Mouse (Mus musculus) intestine, postnatal 0 days (tissue): ENCODE measurements around the gene Gm47995. TPM values are rescaled to one million over a fixed set of nuclear protein-coding genes. Genes with fewer than 3 reads are reported as not detected.

Experiments
- ATAC-seq: fragments of 200-750 bp; cut with Nextera tagmentation; 2 replicates; pipeline ENCODE4 v1.8.0; 2017; ENCODE audit warnings: mild to moderate bottlenecking, moderate TSS enrichment, moderate library complexity
- H3K27ac ChIP-seq: fragments of 300-500 bp; sonication (generic); 2 replicates; pipeline ENCODE4 v1.5.1; 2014; ENCODE audit warnings: mild to moderate bottlenecking, low read depth, low read length, moderate library complexity
- H3K27me3 ChIP-seq: fragments of 300-500 bp; sonication (generic); replicated peaks from 2 replicates; pipeline ENCODE4 v1.6.1; 2014; ENCODE audit warnings: low read length, mixed read lengths; ENCODE audit not compliant: control insufficient read depth, insufficient read depth
- H3K36me3 ChIP-seq: fragments of 300-500 bp; sonication (generic); 2 replicates; pipeline ENCODE4 v1.6.1; 2014; ENCODE audit warnings: mild to moderate bottlenecking, moderate library complexity; ENCODE audit not compliant: control insufficient read depth, insufficient read depth
- H3K4me1 ChIP-seq: fragments of 300-500 bp; sonication (generic); replicated peaks from 2 replicates; pipeline ENCODE4 v1.6.1; 2014; ENCODE audit warnings: antibody characterized with exemption, low read length, mixed read lengths; ENCODE audit not compliant: control insufficient read depth, insufficient read depth
- H3K4me2 ChIP-seq: fragments of 300-500 bp; sonication (generic); replicated peaks from 2 replicates; pipeline ENCODE4 v1.6.1; 2014; ENCODE audit warnings: low read depth, mild to moderate bottlenecking, moderate library complexity
- H3K4me3 ChIP-seq: fragments of 300-500 bp; sonication (generic); 2 replicates; pipeline ENCODE4 v1.5.1; 2014; ENCODE audit warnings: low read depth, low read length
- H3K9ac ChIP-seq: fragments of 300-500 bp; sonication (generic); 2 replicates; pipeline ENCODE4 v1.6.1; 2014; ENCODE audit warnings: mild to moderate bottlenecking, low read depth, low read length
- H3K9me3 ChIP-seq: fragments of 300-500 bp; sonication (generic); 2 replicates; pipeline ENCODE4 v1.6.1; 2016; ENCODE audit warnings: mixed run types; ENCODE audit not compliant: control insufficient read depth
- CTCF ChIP-seq: sonication (generic); IDR thresholded peaks from 2 replicates; pipeline ENCODE4 v1.5.1; 2016; ENCODE audit warnings: low read depth, mild to moderate bottlenecking, control low read depth, antibody characterized with exemption, moderate library complexity
- WGBS: fragments of 180-500 bp; shearing (Covaris S2); extraction: QIAGEN DNeasy Blood & Tissue Kit; methylation state at CpG from one replicate; pipeline ENCODE4 v1.1.7; 2014; 5-methylcytosine and 5-hydroxymethylcytosine counted together
- polyA plus RNA-seq: library from polyadenylated mRNA; unstranded; fragments of >200 nt; fragmentation: Nextera tagmentation; extraction: Ambion mirVana; gene quantifications from 2 replicates; pipeline ENCODE4 v1.2.1, GENCODE M21; 2015

Gene Gm47995
- polyA plus RNA-seq, 1 experiment from 2014 or later, result not detected

DNA sequence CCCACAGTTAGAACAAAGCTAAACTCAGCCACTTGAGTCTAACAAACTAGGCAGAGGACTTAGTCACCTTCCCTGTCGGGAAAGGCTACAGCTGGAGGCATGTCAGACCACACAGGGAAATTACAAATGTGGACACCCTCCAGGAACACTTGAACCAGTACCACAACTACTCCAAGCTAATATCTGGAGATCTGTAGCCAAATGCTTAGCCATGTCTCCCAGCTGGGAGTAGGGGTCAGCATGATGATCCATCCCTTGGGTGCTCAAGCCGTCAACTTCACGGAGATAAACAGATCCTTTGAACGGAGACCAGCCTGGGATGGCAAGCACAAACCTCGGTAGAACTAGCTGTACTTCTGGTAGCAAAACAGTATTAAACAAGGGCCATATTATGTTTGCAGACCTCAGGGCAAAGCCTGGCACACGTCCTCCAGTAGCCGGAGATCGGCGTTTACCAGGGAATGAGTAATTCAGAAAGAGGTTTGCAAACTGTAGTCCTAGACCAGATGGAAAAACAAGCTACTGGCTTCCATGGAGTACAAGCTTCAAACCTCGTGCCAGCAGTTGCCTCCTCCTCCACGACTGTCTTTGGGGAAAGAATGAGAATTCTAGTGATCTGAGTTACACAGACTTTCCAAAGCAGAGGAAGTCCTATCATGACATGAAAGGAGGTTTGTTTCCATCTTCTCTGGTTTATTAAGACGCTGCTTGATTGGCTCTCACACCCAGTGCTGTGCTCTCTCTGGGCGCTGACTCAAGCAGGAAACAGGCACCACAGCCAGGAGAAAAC lies 38.1 kb downstream of the Gm47995 start:
- no peaks in the 10 kb centered on the region for H3K4me1 ChIP-seq
- H3K27ac ChIP-seq, result no peak overlapping the region
- H3K9ac ChIP-seq, result no peak overlapping the region
- H3K36me3 ChIP-seq, result no peaks in the 10 kb centered on the region
- no peak overlapping the region for H3K4me2 ChIP-seq
- no peak for TF ChIP-seq CTCF
- ATAC-seq, result no peak
- no peaks in the 10 kb centered on the region for H3K27me3 ChIP-seq
- WGBS, result 65% methylated on average over 13 of the region's 13 CpGs
- no peaks in the 10 kb centered on the region for H3K9me3 ChIP-seq
- H3K4me3 ChIP-seq, result no peak overlapping the region

DNA sequence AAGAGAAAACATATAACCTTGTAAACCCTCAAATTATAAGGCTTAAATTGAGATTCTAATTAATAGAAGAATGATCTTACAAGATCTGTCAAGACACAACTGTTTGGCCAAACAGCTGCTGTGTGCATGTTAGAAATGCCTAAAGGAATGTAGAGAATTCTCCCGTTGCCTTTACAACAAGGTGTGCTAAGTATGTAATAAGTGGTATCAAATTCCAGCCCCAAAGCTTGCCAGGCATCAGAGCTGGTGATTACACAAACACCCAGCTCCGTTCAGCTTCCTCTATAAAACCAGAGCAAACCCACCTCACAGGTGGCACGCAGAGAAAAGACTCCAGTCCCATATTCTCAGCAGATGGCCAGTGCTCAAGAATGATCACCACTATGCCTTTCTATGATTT lies 39.5 kb downstream of the Gm47995 start:
- Histone ChIP-seq H3K4me1 (no peaks in the 10 kb centered on the region), H3K27me3 (no peaks in the 10 kb centered on the region), H3K4me2 (no peak overlapping the region), H3K9ac (no peak overlapping the region), H3K4me3 (no peak overlapping the region), H3K9me3 (no peaks in the 10 kb centered on the region), H3K36me3 (no peaks in the 10 kb centered on the region), H3K27ac (no peak overlapping the region)
- TF ChIP-seq CTCF, result no peak
- no peak for ATAC-seq
- 63% methylated on average over 3 of the region's 3 CpGs for WGBS

- no peak overlapping the region for H3K4me3 ChIP-seq
- H3K27me3 ChIP-seq, result no peaks in the 10 kb centered on the region
- no peak overlapping the region for H3K27ac ChIP-seq
- no peaks in the 10 kb centered on the region for H3K4me1 ChIP-seq
- no peaks in the 10 kb centered on the region for H3K9me3 ChIP-seq
- no peak for ATAC-seq
- no peak for TF ChIP-seq CTCF
- no peaks in the 10 kb centered on the region for H3K36me3 ChIP-seq
- H3K9ac ChIP-seq, result no peak overlapping the region
- WGBS, result 75% methylated on average over 4 of the region's 4 CpGs
- H3K4me2 ChIP-seq, result no peak overlapping the region
Measured at GRCm38 (mm10) chr1:151243332-151243731, 45.1 kb downstream of the Gm47995 start.

GRCm38 (mm10) chr1:151244013-151244412 lies 45.8 kb downstream of the Gm47995 start:
- Histone ChIP-seq H3K4me1 (no peaks in the 10 kb centered on the region), H3K4me3 (no peak overlapping the region), H3K36me3 (no peaks in the 10 kb centered on the region), H3K4me2 (no peak overlapping the region), H3K9ac (no peak overlapping the region), H3K27ac (no peak overlapping the region), H3K9me3 (no peaks in the 10 kb centered on the region), H3K27me3 (no peaks in the 10 kb centered on the region)
- no peak for ATAC-seq
- 93% methylated on average over 5 of the region's 5 CpGs for WGBS
- no peak for TF ChIP-seq CTCF

DNA sequence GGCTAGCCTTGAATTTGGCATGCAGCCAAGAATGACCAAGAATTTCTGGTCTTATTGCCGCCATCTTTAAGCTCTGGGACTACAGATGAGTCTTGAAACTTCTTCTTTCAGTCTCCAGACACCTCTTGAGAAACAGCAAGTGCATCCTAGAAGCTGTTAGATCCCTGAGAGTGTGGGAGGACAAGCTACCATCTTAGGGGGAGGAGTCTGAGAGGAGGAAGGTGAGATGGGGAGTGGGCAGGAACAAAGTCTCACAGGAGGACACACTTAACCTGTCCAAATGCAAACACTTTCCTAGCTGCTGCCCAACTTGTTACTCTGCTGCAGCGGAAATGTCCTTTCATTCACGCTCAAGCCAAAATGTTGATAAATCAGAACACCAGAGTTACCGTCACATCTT lies 46.5 kb downstream of the Gm47995 start:
- H3K4me2 ChIP-seq, result no peak overlapping the region
- no peak for ATAC-seq
- H3K27me3 ChIP-seq, result no peaks in the 10 kb centered on the region
- H3K4me1 ChIP-seq, result no peaks in the 10 kb centered on the region
- H3K27ac ChIP-seq, result no peak overlapping the region
- no peaks in the 10 kb centered on the region for H3K36me3 ChIP-seq
- H3K9ac ChIP-seq, result no peak overlapping the region
- no peak for TF ChIP-seq CTCF
- no peak overlapping the region for H3K4me3 ChIP-seq
- no peaks in the 10 kb centered on the region for H3K9me3 ChIP-seq
- 93% methylated on average over 4 of the region's 4 CpGs for WGBS

GRCm38 (mm10) chr1:151245165-151245564 lies 46.9 kb downstream of the Gm47995 start:
- 83% methylated on average over 10 of the region's 10 CpGs for WGBS
- Histone ChIP-seq H3K9me3 (no peaks in the 10 kb centered on the region), H3K27me3 (no peaks in the 10 kb centered on the region), H3K27ac (no peak overlapping the region), H3K4me3 (no peak overlapping the region), H3K4me2 (no peak overlapping the region), H3K4me1 (no peaks in the 10 kb centered on the region), H3K36me3 (no peaks in the 10 kb centered on the region), H3K9ac (no peak overlapping the region)
- ATAC-seq, result no peak
- TF ChIP-seq CTCF, result no peak
